Mouse (Mus musculus): ENCODE results near the gene 2310022A10Rik. TPM values are rescaled to one million over a fixed set of nuclear protein-coding genes. Genes with fewer than 3 reads are reported as not detected.

The 2310022A10Rik gene
- polyA plus RNA-seq, 1 experiment from 2014 or later: 31.0 TPM

- Histone ChIP-seq H3K27ac (replicated peaks in 1 of 2; ENCODE audit: control insufficient read depth in 1 of 2, insufficient read depth in 1 of 2, low read depth in 2 of 2, low read length in 2 of 2) (no peak overlapping the region), H3K27me3 (ENCODE audit: control insufficient read depth, insufficient read depth, low read length) (no peaks in the 10 kb centered on the region), H3K4me2 (ENCODE audit: low read length) (no peak overlapping the region), H3K9ac (ENCODE audit: low read length) (no peak overlapping the region), H3K9me3 (ENCODE audit: control insufficient read depth, low read length) (no peaks in the 10 kb centered on the region), H3K36me3 (ENCODE audit: control insufficient read depth, insufficient read depth, low read length) (peaks cover 23% of the 10 kb centered on the region; the same call in 1 of the 2 replicates), H3K4me3 (ENCODE audit: control insufficient read depth in 1 of 2, insufficient read depth in 1 of 2, low read depth in 1 of 2, low read length in 2 of 2) (no peak overlapping the region), H3K4me1 (ENCODE audit: control insufficient read depth in 2 of 2, insufficient read depth in 2 of 2, low read length in 2 of 2) (peaks cover 5 to 15% of the 10 kb centered on the region in 2 experiments; a peak in 3 of 4 replicates)
- WGBS: 76% methylated on average over 16 of the region's 16 CpGs
- no peak for ATAC-seq (ENCODE audit: insufficient number of reproducible peaks, insufficient read depth, low FRiP score, low read depth)
These were observed 11.6 kb upstream of the 2310022A10Rik start for GRCm38 (mm10) chr7:27541431-27541830.

GRCm38 (mm10) chr7:27541922-27542321 lies 11.1 kb upstream of the 2310022A10Rik start:
- Histone ChIP-seq H3K27me3 (ENCODE audit: control insufficient read depth, insufficient read depth, low read length) (no peaks in the 10 kb centered on the region), H3K9ac (ENCODE audit: low read length) (peak overlapping the region; percentile 78), H3K27ac (replicated peaks in 1 of 2; ENCODE audit: control insufficient read depth in 1 of 2, insufficient read depth in 1 of 2, low read depth in 2 of 2, low read length in 2 of 2) (no peak overlapping the region), H3K4me2 (ENCODE audit: low read length) (peak overlapping the region; percentile 96), H3K36me3 (ENCODE audit: control insufficient read depth, insufficient read depth, low read length) (peaks cover 21% of the 10 kb centered on the region; the same call in 1 of the 2 replicates), H3K4me1 (ENCODE audit: control insufficient read depth in 2 of 2, insufficient read depth in 2 of 2, low read length in 2 of 2) (peaks cover 5 to 15% of the 10 kb centered on the region in 2 experiments; a peak in 3 of 4 replicates), H3K9me3 (ENCODE audit: control insufficient read depth, low read length) (no peaks in the 10 kb centered on the region), H3K4me3 (ENCODE audit: control insufficient read depth in 1 of 2, insufficient read depth in 1 of 2, low read depth in 1 of 2, low read length in 2 of 2) (peak overlapping the region; percentile 41 to 50; a peak in 3 of 4 replicates)
- ATAC-seq (ENCODE audit: insufficient number of reproducible peaks, insufficient read depth, low FRiP score, low read depth): no peak
- WGBS: 52% methylated on average over 5 of the region's 5 CpGs

GRCm38 (mm10) chr7:27542392-27543033 lies 10.5 kb upstream of the 2310022A10Rik start:
- Histone ChIP-seq H3K9me3 (ENCODE audit: control insufficient read depth, low read length) (no peaks in the 10 kb centered on the region), H3K27ac (replicated peaks in 1 of 2; ENCODE audit: control insufficient read depth in 1 of 2, insufficient read depth in 1 of 2, low read depth in 2 of 2, low read length in 2 of 2) (no peak overlapping the region), H3K27me3 (ENCODE audit: control insufficient read depth, insufficient read depth, low read length) (no peaks in the 10 kb centered on the region), H3K4me1 (ENCODE audit: control insufficient read depth in 2 of 2, insufficient read depth in 2 of 2, low read length in 2 of 2) (peaks cover 5 to 15% of the 10 kb centered on the region in 2 experiments; a peak in 3 of 4 replicates), H3K4me2 (ENCODE audit: low read length) (peak overlapping the region; percentile 96), H3K36me3 (ENCODE audit: control insufficient read depth, insufficient read depth, low read length) (peaks cover 21% of the 10 kb centered on the region; the same call in 1 of the 2 replicates), H3K9ac (ENCODE audit: low read length) (peak overlapping the region; percentile 78), H3K4me3 (ENCODE audit: control insufficient read depth in 1 of 2, insufficient read depth in 1 of 2, low read depth in 1 of 2, low read length in 2 of 2) (peak overlapping the region; percentile 41 to 50)
- WGBS: 2% methylated on average over 30 of the region's 30 CpGs
- peak; percentile 78 for ATAC-seq (ENCODE audit: insufficient number of reproducible peaks, insufficient read depth, low FRiP score, low read depth)

GRCm38 (mm10) chr7:27543065-27543464 lies 10.0 kb upstream of the 2310022A10Rik start:
- no peak overlapping the region for H3K27ac ChIP-seq (replicated peaks in 1 of 2; ENCODE audit: control insufficient read depth in 1 of 2, insufficient read depth in 1 of 2, low read depth in 2 of 2, low read length in 2 of 2)
- H3K4me3 ChIP-seq (ENCODE audit: control insufficient read depth in 1 of 2, insufficient read depth in 1 of 2, low read depth in 1 of 2, low read length in 2 of 2): peak overlapping the region; percentile 41 to 50
- 38% methylated on average over 6 of the region's 6 CpGs for WGBS
- no peaks in the 10 kb centered on the region for H3K27me3 ChIP-seq (ENCODE audit: control insufficient read depth, insufficient read depth, low read length)
- H3K9me3 ChIP-seq (ENCODE audit: control insufficient read depth, low read length): no peaks in the 10 kb centered on the region
- no peak for ATAC-seq (ENCODE audit: insufficient number of reproducible peaks, insufficient read depth, low FRiP score, low read depth)
- H3K9ac ChIP-seq (ENCODE audit: low read length): peak overlapping the region; percentile 78
- H3K4me1 ChIP-seq (ENCODE audit: control insufficient read depth in 2 of 2, insufficient read depth in 2 of 2, low read length in 2 of 2): peaks cover 5 to 15% of the 10 kb centered on the region in 2 experiments; a peak in 3 of 4 replicates
- H3K36me3 ChIP-seq (ENCODE audit: control insufficient read depth, insufficient read depth, low read length): peaks cover 21% of the 10 kb centered on the region; the same call in 1 of the 2 replicates
- H3K4me2 ChIP-seq (ENCODE audit: low read length): peak overlapping the region; percentile 96

- Histone ChIP-seq H3K36me3 (ENCODE audit: control insufficient read depth, insufficient read depth, low read length) (peaks cover 21% of the 10 kb centered on the region; the same call in 1 of the 2 replicates), H3K4me3 (ENCODE audit: control insufficient read depth in 1 of 2, insufficient read depth in 1 of 2, low read depth in 1 of 2, low read length in 2 of 2) (no peak overlapping the region), H3K27ac (replicated peaks in 1 of 2; ENCODE audit: control insufficient read depth in 1 of 2, insufficient read depth in 1 of 2, low read depth in 2 of 2, low read length in 2 of 2) (no peak overlapping the region), H3K9me3 (ENCODE audit: control insufficient read depth, low read length) (no peaks in the 10 kb centered on the region), H3K4me1 (ENCODE audit: control insufficient read depth in 2 of 2, insufficient read depth in 2 of 2, low read length in 2 of 2) (peaks cover 5 to 15% of the 10 kb centered on the region in 2 experiments; a peak in 3 of 4 replicates), H3K4me2 (ENCODE audit: low read length) (no peak overlapping the region), H3K27me3 (ENCODE audit: control insufficient read depth, insufficient read depth, low read length) (no peaks in the 10 kb centered on the region), H3K9ac (ENCODE audit: low read length) (no peak overlapping the region)
- no peak for ATAC-seq (ENCODE audit: insufficient number of reproducible peaks, insufficient read depth, low FRiP score, low read depth)
- 63% methylated on average over 4 of the region's 4 CpGs for WGBS
These were observed 9.2 kb upstream of the 2310022A10Rik start for GRCm38 (mm10) chr7:27543851-27544250.

GRCm38 (mm10) chr7:27544675-27545370 lies 8.2 kb upstream of the 2310022A10Rik start:
- H3K4me2 ChIP-seq (ENCODE audit: low read length): no peak overlapping the region; the same call in 1 of the 2 replicates
- WGBS: 77% methylated on average over 12 of the region's 12 CpGs
- H3K4me3 ChIP-seq (ENCODE audit: control insufficient read depth in 1 of 2, insufficient read depth in 1 of 2, low read depth in 1 of 2, low read length in 2 of 2): no peak overlapping the region
- no peak overlapping the region for H3K27ac ChIP-seq (replicated peaks in 1 of 2; ENCODE audit: control insufficient read depth in 1 of 2, insufficient read depth in 1 of 2, low read depth in 2 of 2, low read length in 2 of 2)
- peaks cover 5 to 15% of the 10 kb centered on the region in 2 experiments; a peak in 3 of 4 replicates for H3K4me1 ChIP-seq (ENCODE audit: control insufficient read depth in 2 of 2, insufficient read depth in 2 of 2, low read length in 2 of 2)
- H3K9ac ChIP-seq (ENCODE audit: low read length): no peak overlapping the region
- no peak for ATAC-seq (ENCODE audit: insufficient number of reproducible peaks, insufficient read depth, low FRiP score, low read depth)
- peaks cover 11% of the 10 kb centered on the region; the same call in 1 of the 2 replicates for H3K36me3 ChIP-seq (ENCODE audit: control insufficient read depth, insufficient read depth, low read length)
- H3K9me3 ChIP-seq (ENCODE audit: control insufficient read depth, low read length): no peaks in the 10 kb centered on the region
- no peaks in the 10 kb centered on the region for H3K27me3 ChIP-seq (ENCODE audit: control insufficient read depth, insufficient read depth, low read length)

GRCm38 (mm10) chr7:27549597-27549996 lies 3.4 kb upstream of the 2310022A10Rik start:
- ATAC-seq (ENCODE audit: insufficient number of reproducible peaks, insufficient read depth, low FRiP score, low read depth): no peak
- Histone ChIP-seq H3K4me1 (ENCODE audit: control insufficient read depth in 2 of 2, insufficient read depth in 2 of 2, low read length in 2 of 2) (peaks cover 7 to 15% of the 10 kb centered on the region in 2 experiments; a peak in 3 of 4 replicates), H3K9ac (ENCODE audit: low read length) (no peak overlapping the region), H3K4me2 (ENCODE audit: low read length) (no peak overlapping the region), H3K9me3 (ENCODE audit: control insufficient read depth, low read length) (no peaks in the 10 kb centered on the region), H3K27me3 (ENCODE audit: control insufficient read depth, insufficient read depth, low read length) (no peaks in the 10 kb centered on the region), H3K36me3 (ENCODE audit: control insufficient read depth, insufficient read depth, low read length) (no peaks in the 10 kb centered on the region), H3K4me3 (ENCODE audit: control insufficient read depth in 1 of 2, insufficient read depth in 1 of 2, low read depth in 1 of 2, low read length in 2 of 2) (no peak overlapping the region), H3K27ac (replicated peaks in 1 of 2; ENCODE audit: control insufficient read depth in 1 of 2, insufficient read depth in 1 of 2, low read depth in 2 of 2, low read length in 2 of 2) (no peak overlapping the region)
- WGBS: 71% methylated on average over 6 of the region's 6 CpGs
